Mouse (Mus musculus): Measurements from ENCODE around the gene Glt8d1.

Glt8d1 gene

GRCm38 (mm10) chr14:31001307-31002205 is at the start of gene Glt8d1, which contains the start of gene Spcs1:
Gene Glt8d1, plus strand, starts transcription at chr14:31001400.
Gene Spcs1, minus strand, starts transcription at chr14:31001672.
- peak; percentile 95 for DNase-seq (ENCODE audit: low read depth, low spot score)

- no peak for DNase-seq (ENCODE audit: low read depth, low spot score)
These were observed 42.7 kb upstream of the Glt8d1 start for GRCm38 (mm10) chr14:30958517-30958916.

GRCm38 (mm10) chr14:30959031-30959430 is 42.2 kb upstream of the Glt8d1 start:
- no peak for DNase-seq (ENCODE audit: low read depth, low spot score)

- peak; percentile 33 for DNase-seq (ENCODE audit: low read depth, low spot score)
These were observed 40.8 kb upstream of the Glt8d1 start for GRCm38 (mm10) chr14:30960366-30960765.

GRCm38 (mm10) chr14:30974204-30974603 is 27.0 kb upstream of the Glt8d1 start:
- DNase-seq (ENCODE audit: low read depth, low spot score): no peak

- no peak for DNase-seq (ENCODE audit: low read depth, low spot score)
These were observed 25.0 kb upstream of the Glt8d1 start for GRCm38 (mm10) chr14:30976222-30976621.

GRCm38 (mm10) chr14:30996417-30996816 is 4.8 kb upstream of the Glt8d1 start:
- no peak for DNase-seq (ENCODE audit: low read depth, low spot score)

- DNase-seq (ENCODE audit: low read depth, low spot score): peak; percentile 60
These were observed 844 bp upstream of the Glt8d1 start for GRCm38 (mm10) chr14:31000356-31000755.

- DNase-seq (ENCODE audit: low read depth, low spot score): no peak
These were observed 339 bp upstream of the Glt8d1 start for GRCm38 (mm10) chr14:31000816-31001306.

GRCm38 (mm10) chr14:31004527-31004926 is 3.3 kb downstream of the Glt8d1 start:
- no peak for DNase-seq (ENCODE audit: low read depth, low spot score)

- DNase-seq (ENCODE audit: low read depth, low spot score): no peak
These were observed 5.6 kb downstream of the Glt8d1 start for GRCm38 (mm10) chr14:31006779-31007178.

- DNase-seq (ENCODE audit: low read depth, low spot score): no peak
These were observed 10.4 kb downstream of the Glt8d1 start for GRCm38 (mm10) chr14:31011588-31011987.

GRCm38 (mm10) chr14:31013928-31014327 is 12.7 kb downstream of the Glt8d1 start:
- no peak for DNase-seq (ENCODE audit: low read depth, low spot score)

GRCm38 (mm10) chr14:31016063-31016462 is 14.9 kb downstream of the Glt8d1 start:
- no peak for DNase-seq (ENCODE audit: low read depth, low spot score)

- peak; percentile 66 for DNase-seq (ENCODE audit: low read depth, low spot score)
These were observed 16.7 kb downstream of the Glt8d1 start for GRCm38 (mm10) chr14:31017854-31018253.

GRCm38 (mm10) chr14:31018860-31019291 is 17.7 kb downstream of the Glt8d1 start, which contains the start of the genes Pbrm1 and Gnl3:
Gene Pbrm1, plus strand, starts transcription at chr14:31019138.
Gene Gnl3, minus strand, starts transcription at chr14:31019152.
- peak; percentile 96 for DNase-seq (ENCODE audit: low read depth, low spot score)

- DNase-seq (ENCODE audit: low read depth, low spot score): peak; percentile 93
These were observed 18.4 kb downstream of the Glt8d1 start for GRCm38 (mm10) chr14:31019331-31020205.

GRCm38 (mm10) chr14:31022579-31022978 is 21.4 kb downstream of the Glt8d1 start:
- DNase-seq (ENCODE audit: low read depth, low spot score): no peak

- DNase-seq (ENCODE audit: low read depth, low spot score): no peak
These were observed 24.6 kb downstream of the Glt8d1 start for GRCm38 (mm10) chr14:31025785-31026184.

GRCm38 (mm10) chr14:31045296-31045695 is 44.1 kb downstream of the Glt8d1 start:
- DNase-seq (ENCODE audit: low read depth, low spot score): no peak

- no peak for DNase-seq (ENCODE audit: low read depth, low spot score)
These were observed 44.6 kb downstream of the Glt8d1 start for GRCm38 (mm10) chr14:31045817-31046216.

Measured in A20 (cell line).